Mouse (Mus musculus) gastrocnemius, adult 2 months (tissue): ENCODE measurements around the gene Camk1d. TPM values are rescaled to one million over a fixed set of nuclear protein-coding genes. Genes with fewer than 3 reads are reported as not detected.

Experiments used
- DNase-seq: peaks from one replicate; pipeline ENCODE4 v3.0.0; 2022
- H3K27ac ChIP-seq: fragments of 200-600 bp; 2 replicates; pipeline ENCODE4 v1.8.1; 2022; ENCODE audit warnings: mild to moderate bottlenecking
- H3K4me3 ChIP-seq: fragments of 200-600 bp; 2 replicates; pipeline ENCODE4 v1.8.1; 2022; ENCODE audit warnings: mild to moderate bottlenecking, moderate library complexity
- CTCF ChIP-seq: fragments of 200-600 bp; IDR thresholded peaks from 2 replicates; pipeline ENCODE4 v1.8.1; 2022; ENCODE audit warnings: antibody characterized with exemption, mild to moderate bottlenecking, moderate library complexity
- intact Hi-C: fragments of 180-260 bp; cut with DNase I; formaldehyde crosslinking; loops from one replicate; pipeline ENCODE4 v1.15.1; 2025
- total RNA-seq, 2 experiments: library from RNA; stranded (reverse); gene quantifications; 2 replicates each; pipeline ENCODE4 v1.2.3; 2021

The Camk1d gene
- total RNA-seq, 2 experiments from 2014 or later: 1.6 TPM

GRCm38 (mm10) chr2:5672906-5673589 is 41.3 kb downstream of the Camk1d start:
- peak overlapping the region; percentile 8; the same call in 1 of the 2 replicates for H3K27ac ChIP-seq
- no peak overlapping the region for H3K4me3 ChIP-seq
- intact Hi-C loops: no loop called here
- DNase-seq: no peak
- no peak for TF ChIP-seq CTCF

- no peak for TF ChIP-seq CTCF
- H3K4me3 ChIP-seq: no peak overlapping the region
- peak overlapping the region; percentile 46; the same call in 1 of the 2 replicates for H3K27ac ChIP-seq
- intact Hi-C loops: no loop called here
- DNase-seq: no peak
Measured at GRCm38 (mm10) chr2:5670146-5670545, 44.2 kb downstream of the Camk1d start.

GRCm38 (mm10) chr2:5669498-5670040 is 44.7 kb downstream of the Camk1d start:
- peak overlapping the region; percentile 46 for H3K27ac ChIP-seq
- intact Hi-C loops: no loop called here
- no peak for TF ChIP-seq CTCF
- peak overlapping the region; percentile 28; the same call in 1 of the 2 replicates for H3K4me3 ChIP-seq
- no peak for DNase-seq

- DNase-seq: no peak
- Histone ChIP-seq H3K4me3 (no peak overlapping the region), H3K27ac (peak overlapping the region; percentile 32; the same call in 1 of the 2 replicates)
- no peak for TF ChIP-seq CTCF
- intact Hi-C loops: no loop called here
Measured at GRCm38 (mm10) chr2:5668940-5669339, 45.4 kb downstream of the Camk1d start.

DNA sequence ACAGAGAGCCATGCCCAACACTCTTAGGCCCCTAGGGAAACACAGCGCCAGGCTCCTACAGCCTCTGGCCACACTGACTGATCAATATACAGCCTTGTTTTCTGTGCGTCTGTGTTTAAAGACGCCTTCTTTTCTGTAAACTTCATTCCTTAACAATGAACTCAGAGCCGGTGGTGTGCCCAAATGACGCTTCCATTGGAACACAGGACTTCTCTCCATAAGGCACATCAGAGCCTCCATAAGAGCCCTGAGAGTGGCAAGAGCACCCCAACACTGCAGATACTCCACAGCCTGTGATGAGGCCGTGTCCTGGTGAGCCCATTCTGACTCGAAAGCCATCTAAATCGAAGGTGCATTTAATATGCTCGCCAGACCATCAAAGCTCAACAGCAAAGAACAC is 50.8 kb downstream of the Camk1d start:
- no peak overlapping the region for H3K27ac ChIP-seq
- DNase-seq: no peak
- intact Hi-C loops: no loop called here
- H3K4me3 ChIP-seq: no peak overlapping the region
- no peak for TF ChIP-seq CTCF

GRCm38 (mm10) chr2:5661946-5662345 is 52.4 kb downstream of the Camk1d start:
- intact Hi-C loops: no loop called here
- no peak for DNase-seq
- H3K27ac ChIP-seq: no peak overlapping the region
- H3K4me3 ChIP-seq: no peak overlapping the region
- no peak for TF ChIP-seq CTCF

GRCm38 (mm10) chr2:5658000-5658399 is 56.3 kb downstream of the Camk1d start:
- intact Hi-C loops: no loop called here
- no peak overlapping the region for H3K27ac ChIP-seq
- no peak for TF ChIP-seq CTCF
- DNase-seq: no peak
- H3K4me3 ChIP-seq: no peak overlapping the region

GRCm38 (mm10) chr2:5656326-5656725 is 58.0 kb downstream of the Camk1d start:
- no peak for DNase-seq
- no peak overlapping the region for H3K4me3 ChIP-seq
- H3K27ac ChIP-seq: no peak overlapping the region
- intact Hi-C loops: no loop called here
- TF ChIP-seq CTCF: no peak

- Histone ChIP-seq H3K27ac (no peak overlapping the region), H3K4me3 (no peak overlapping the region)
- no peak for DNase-seq
- TF ChIP-seq CTCF: no peak
- intact Hi-C loops: no loop called here
Measured at GRCm38 (mm10) chr2:5652071-5652470, 62.2 kb downstream of the Camk1d start.

- no peak for DNase-seq
- H3K4me3 ChIP-seq: no peak overlapping the region
- intact Hi-C loops: no loop called here
- no peak for TF ChIP-seq CTCF
- no peak overlapping the region for H3K27ac ChIP-seq
Measured at GRCm38 (mm10) chr2:5651285-5651870, 62.9 kb downstream of the Camk1d start.

- DNase-seq: no peak
- intact Hi-C loops: no loop called here
- no peak overlapping the region for H3K4me3 ChIP-seq
- no peak overlapping the region for H3K27ac ChIP-seq
- TF ChIP-seq CTCF: no peak
Measured at GRCm38 (mm10) chr2:5649226-5649625, 65.1 kb downstream of the Camk1d start.

DNA sequence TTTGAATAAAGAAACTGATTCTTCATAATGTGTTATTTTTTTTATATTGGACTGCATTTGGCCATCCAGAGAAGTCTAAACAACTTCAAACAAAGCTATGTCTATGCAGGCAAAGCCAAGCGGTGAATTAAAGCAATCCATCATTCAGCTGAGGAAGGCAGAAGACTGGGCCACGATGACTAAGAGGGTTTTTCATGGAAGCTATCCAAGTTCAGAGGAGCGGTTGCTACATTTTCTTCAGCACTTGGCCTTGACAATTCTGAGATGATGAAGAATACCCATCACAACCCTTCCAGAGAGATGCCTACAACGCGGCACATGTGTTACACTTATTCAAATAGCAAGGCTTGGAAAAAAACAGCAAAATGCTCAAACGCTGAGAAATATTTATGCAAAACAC is 65.6 kb downstream of the Camk1d start:
- Histone ChIP-seq H3K4me3 (no peak overlapping the region), H3K27ac (no peak overlapping the region)
- intact Hi-C loops: no loop called here
- DNase-seq: no peak
- TF ChIP-seq CTCF: no peak

DNA sequence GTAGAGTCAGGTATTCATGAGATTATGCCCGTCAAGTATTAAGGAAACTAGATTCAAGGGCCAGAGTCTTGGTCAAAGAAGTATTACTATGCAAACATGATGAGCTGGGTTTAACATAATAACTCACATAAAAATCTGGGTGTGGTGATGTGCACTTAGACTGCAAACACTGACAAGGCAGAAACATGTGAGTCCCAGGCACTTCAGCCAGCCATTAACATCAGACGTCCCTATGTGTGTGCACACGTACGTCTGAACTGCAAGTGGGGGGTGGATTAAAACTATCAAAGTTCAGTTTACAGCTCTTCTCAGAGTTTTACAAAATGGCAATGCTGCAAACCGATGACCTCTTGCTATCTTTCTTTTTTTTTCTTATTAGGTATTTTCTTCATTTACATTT is 68.0 kb downstream of the Camk1d start:
- H3K4me3 ChIP-seq: no peak overlapping the region
- intact Hi-C loops: no loop called here
- no peak overlapping the region for H3K27ac ChIP-seq
- TF ChIP-seq CTCF: no peak
- DNase-seq: no peak
